Mouse (Mus musculus): Measurements from ENCODE around the gene Pde10a.
A peak's percentile ranks its signal among the peaks of the same experiment; 100 is the strongest.

Pde10a gene

DNA sequence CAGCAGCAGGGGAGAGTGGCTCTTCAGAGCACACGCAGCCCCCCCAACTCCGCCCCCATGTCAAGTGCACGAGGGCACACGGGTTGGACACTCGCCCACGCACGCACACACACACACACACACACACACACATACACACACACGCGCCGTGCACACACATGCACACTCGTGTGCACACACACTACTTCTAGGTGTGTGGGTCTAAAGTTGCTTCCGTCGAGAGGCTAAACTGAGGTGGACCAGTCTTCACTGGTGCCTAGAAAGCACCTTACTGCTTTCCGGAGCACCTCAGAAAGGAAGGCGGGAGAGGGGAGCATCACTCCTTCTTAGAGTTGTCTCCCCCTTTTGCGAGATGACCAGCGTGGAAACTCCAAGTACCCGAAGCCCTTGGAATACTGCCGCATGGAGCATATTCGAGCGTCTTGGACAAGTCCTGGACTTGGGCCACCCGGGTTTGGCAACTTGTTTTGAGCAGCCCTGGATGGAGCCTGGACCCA, at the start of gene Pde10a:
Gene Pde10a, plus strand, starts transcription at position 148 of the 497 bp plus-strand sequence.
- Histone ChIP-seq H3K27me3 (ENCODE audit: insufficient read depth, low read length) (peaks cover 79% of the 10 kb centered on the region), H3K4me1 (replicated peaks; ENCODE audit: low read depth, low read length) (peaks cover 31% of the 10 kb centered on the region), H3K9me3 (ENCODE audit: low read length) (peaks cover 2% of the 10 kb centered on the region), H3K4me3 (replicated peaks; ENCODE audit: low read length) (peak within 1 kb of the TSS; percentile 67), H3K36me3 (ENCODE audit: insufficient read depth, low read length) (no peaks in the 10 kb centered on the region)
- TF ChIP-seq CTCF (conservative IDR thresholded peaks at IDR 0.05; ENCODE audit: low read length) (no peak), NANOG (IDR thresholded peaks at IDR 0.05; ENCODE audit: borderline replicate concordance, low read length) (no peak), POU5F1 (IDR thresholded peaks at IDR 0.05; ENCODE audit: borderline replicate concordance, low read length) (no peak)

DNA sequence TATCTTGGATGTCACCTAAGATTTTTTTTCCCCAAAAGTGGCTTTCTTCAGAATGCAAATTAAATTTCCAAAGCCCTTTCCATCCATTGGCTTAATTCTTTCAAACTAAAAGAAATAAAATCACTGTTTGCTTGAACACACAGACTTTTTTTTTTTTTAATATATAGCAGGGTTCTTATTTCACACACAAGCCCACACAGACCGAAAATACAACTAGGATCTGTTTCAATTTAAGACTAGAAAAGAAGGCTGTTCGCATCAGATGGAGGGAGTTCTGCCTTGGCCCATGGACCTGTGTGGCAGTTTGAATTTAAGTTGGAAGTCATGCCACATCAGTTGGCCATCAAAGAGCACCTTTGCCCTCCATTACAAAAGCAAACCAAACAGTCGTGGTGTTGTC, 46.6 kb upstream of the Pde10a start:
- Histone ChIP-seq H3K36me3 (ENCODE audit: insufficient read depth, low read length) (no peaks in the 10 kb centered on the region), H3K4me3 (replicated peaks; ENCODE audit: low read length) (no peak overlapping the region), H3K27me3 (ENCODE audit: insufficient read depth, low read length) (peaks cover 9% of the 10 kb centered on the region), H3K4me1 (replicated peaks; ENCODE audit: low read depth, low read length) (no peaks in the 10 kb centered on the region), H3K9me3 (ENCODE audit: low read length) (no peaks in the 10 kb centered on the region)
- TF ChIP-seq NANOG (IDR thresholded peaks at IDR 0.05; ENCODE audit: borderline replicate concordance, low read length) (no peak), CTCF (conservative IDR thresholded peaks at IDR 0.05; ENCODE audit: low read length) (no peak), POU5F1 (IDR thresholded peaks at IDR 0.05; ENCODE audit: borderline replicate concordance, low read length) (no peak)

DNA sequence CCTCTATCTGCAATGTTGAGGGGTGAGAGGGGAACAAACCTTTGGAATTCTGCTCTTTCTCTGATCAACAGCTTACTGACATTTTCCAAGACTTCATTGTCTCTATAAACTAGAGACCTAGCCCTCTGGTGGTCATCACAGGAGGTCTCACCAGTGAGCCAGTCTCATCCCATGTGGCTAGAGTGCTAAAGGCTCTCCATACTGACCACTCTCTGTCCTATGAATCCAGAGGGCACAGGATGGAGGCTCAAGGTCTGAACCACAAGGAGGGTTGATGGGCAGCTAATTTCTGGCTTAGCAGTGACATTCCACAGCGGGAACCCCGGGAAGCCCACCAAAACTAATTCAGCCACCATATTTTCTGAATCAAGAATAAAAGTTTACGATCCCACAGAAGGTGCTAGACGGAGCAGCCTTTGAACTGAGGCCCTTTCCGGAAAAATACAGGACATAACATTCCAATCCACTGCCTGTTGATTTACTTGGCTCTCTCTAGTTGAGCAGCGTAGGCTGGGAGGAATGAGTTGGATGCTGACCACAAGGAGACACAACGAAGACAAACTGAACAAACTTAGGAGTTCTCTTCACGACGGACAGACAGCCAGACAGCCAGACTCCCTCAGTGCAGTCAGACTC, 45.6 kb upstream of the Pde10a start:
- Histone ChIP-seq H3K36me3 (ENCODE audit: insufficient read depth, low read length) (no peaks in the 10 kb centered on the region), H3K4me1 (replicated peaks; ENCODE audit: low read depth, low read length) (no peaks in the 10 kb centered on the region), H3K27me3 (ENCODE audit: insufficient read depth, low read length) (peaks cover 8% of the 10 kb centered on the region), H3K4me3 (replicated peaks; ENCODE audit: low read length) (no peak overlapping the region), H3K9me3 (ENCODE audit: low read length) (no peaks in the 10 kb centered on the region)
- TF ChIP-seq CTCF (conservative IDR thresholded peaks at IDR 0.05; ENCODE audit: low read length) = no peak
- no peak for TF ChIP-seq POU5F1 (IDR thresholded peaks at IDR 0.05; ENCODE audit: borderline replicate concordance, low read length)
- no peak for TF ChIP-seq NANOG (IDR thresholded peaks at IDR 0.05; ENCODE audit: borderline replicate concordance, low read length)

DNA sequence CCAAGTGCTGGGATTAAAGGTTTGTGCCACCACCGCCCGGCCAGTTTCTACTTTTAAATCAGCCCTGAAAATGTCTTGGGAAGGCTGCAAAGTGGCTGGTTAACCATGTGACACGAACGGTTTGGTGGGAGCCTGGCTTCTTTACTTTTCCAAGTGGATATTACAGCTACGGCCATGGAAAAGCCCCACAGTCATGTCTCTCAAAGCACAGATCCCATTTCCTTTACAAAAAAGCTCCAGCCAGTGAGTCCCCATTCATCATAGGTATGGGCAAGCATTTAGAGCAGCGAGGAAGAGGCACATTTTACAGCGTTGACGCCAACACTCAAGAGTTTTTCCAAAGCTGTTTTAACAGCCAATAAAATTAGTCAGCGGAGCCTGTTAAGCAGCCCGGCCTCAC, 43.4 kb upstream of the Pde10a start:
- TF ChIP-seq NANOG (IDR thresholded peaks at IDR 0.05; ENCODE audit: borderline replicate concordance, low read length) (no peak), POU5F1 (IDR thresholded peaks at IDR 0.05; ENCODE audit: borderline replicate concordance, low read length) (no peak), CTCF (conservative IDR thresholded peaks at IDR 0.05; ENCODE audit: low read length) (no peak)
- Histone ChIP-seq H3K27me3 (ENCODE audit: insufficient read depth, low read length) (peaks cover 20% of the 10 kb centered on the region), H3K4me1 (replicated peaks; ENCODE audit: low read depth, low read length) (no peaks in the 10 kb centered on the region), H3K36me3 (ENCODE audit: insufficient read depth, low read length) (no peaks in the 10 kb centered on the region), H3K4me3 (replicated peaks; ENCODE audit: low read length) (no peak overlapping the region), H3K9me3 (ENCODE audit: low read length) (no peaks in the 10 kb centered on the region)

DNA sequence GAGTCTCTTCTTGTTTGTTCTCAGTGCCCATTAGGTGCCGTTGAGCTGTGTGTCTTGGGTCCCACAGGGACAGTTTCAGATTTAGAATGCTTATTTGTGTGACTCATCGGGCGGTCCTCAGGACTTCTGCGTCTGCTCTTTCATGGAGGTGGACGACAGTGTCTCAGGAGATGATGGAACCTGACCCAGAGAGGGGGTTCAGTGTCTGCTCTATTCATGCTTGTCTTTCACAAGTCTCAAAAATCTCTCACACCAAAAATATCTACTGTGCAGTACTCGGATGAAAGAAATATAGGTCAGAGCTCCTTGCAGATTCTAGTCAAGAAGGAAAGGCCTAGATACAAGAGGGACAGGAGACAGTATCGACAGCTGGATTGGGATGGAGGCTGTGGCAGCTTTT, 42.3 kb upstream of the Pde10a start:
- Histone ChIP-seq H3K9me3 (ENCODE audit: low read length) (no peaks in the 10 kb centered on the region), H3K36me3 (ENCODE audit: insufficient read depth, low read length) (no peaks in the 10 kb centered on the region), H3K4me1 (replicated peaks; ENCODE audit: low read depth, low read length) (no peaks in the 10 kb centered on the region), H3K27me3 (ENCODE audit: insufficient read depth, low read length) (peaks cover 27% of the 10 kb centered on the region), H3K4me3 (replicated peaks; ENCODE audit: low read length) (no peak overlapping the region)
- TF ChIP-seq NANOG (IDR thresholded peaks at IDR 0.05; ENCODE audit: borderline replicate concordance, low read length) = no peak
- no peak for TF ChIP-seq POU5F1 (IDR thresholded peaks at IDR 0.05; ENCODE audit: borderline replicate concordance, low read length)
- no peak for TF ChIP-seq CTCF (conservative IDR thresholded peaks at IDR 0.05; ENCODE audit: low read length)

DNA sequence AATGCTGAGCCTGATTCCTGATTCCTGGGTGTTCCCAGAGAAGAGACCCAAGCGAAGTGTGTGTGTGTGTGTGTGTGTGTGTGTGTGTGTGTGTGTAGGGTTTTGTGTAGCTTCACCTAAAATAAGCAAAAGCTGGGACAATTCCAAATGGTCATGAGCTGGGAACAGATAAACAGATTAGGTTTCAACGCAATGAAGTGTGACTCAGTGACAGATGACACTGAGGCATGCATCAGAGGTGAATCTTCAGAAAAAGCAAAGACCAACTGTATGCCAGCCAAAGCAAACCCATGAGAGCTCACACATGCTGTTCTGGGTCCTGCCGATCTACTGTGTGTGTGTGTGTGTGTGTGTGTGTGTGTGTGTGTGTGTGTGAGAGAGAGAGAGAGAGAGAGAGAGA, 40.9 kb upstream of the Pde10a start:
- TF ChIP-seq NANOG (IDR thresholded peaks at IDR 0.05; ENCODE audit: borderline replicate concordance, low read length) (no peak), POU5F1 (IDR thresholded peaks at IDR 0.05; ENCODE audit: borderline replicate concordance, low read length) (no peak), CTCF (conservative IDR thresholded peaks at IDR 0.05; ENCODE audit: low read length) (no peak)
- H3K36me3 ChIP-seq (ENCODE audit: insufficient read depth, low read length) = no peaks in the 10 kb centered on the region
- peaks cover 37% of the 10 kb centered on the region for H3K27me3 ChIP-seq (ENCODE audit: insufficient read depth, low read length)
- no peaks in the 10 kb centered on the region for H3K9me3 ChIP-seq (ENCODE audit: low read length)
- H3K4me1 ChIP-seq (replicated peaks; ENCODE audit: low read depth, low read length) = no peaks in the 10 kb centered on the region
- no peak overlapping the region for H3K4me3 ChIP-seq (replicated peaks; ENCODE audit: low read length)

DNA sequence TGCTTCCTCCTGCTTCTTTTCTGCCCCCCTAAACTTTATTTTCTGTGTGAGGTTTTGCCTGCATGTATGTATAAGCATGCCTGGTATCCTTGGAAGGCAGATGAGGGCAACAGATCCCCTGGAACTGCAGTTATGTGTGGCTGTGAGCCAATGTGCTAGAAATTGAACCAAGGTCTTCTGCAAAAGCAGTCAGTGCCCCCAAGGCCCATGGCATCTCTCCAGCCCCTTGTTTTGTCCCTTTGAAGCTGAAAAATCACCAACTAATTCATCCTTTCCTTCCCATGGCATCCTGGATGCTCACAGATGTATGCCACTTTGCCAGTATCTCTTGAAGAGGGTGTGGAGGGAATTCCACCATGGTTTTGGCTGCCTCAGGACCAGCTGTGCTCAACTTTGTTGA, 40.0 kb upstream of the Pde10a start:
- Histone ChIP-seq H3K9me3 (ENCODE audit: low read length) (no peaks in the 10 kb centered on the region), H3K4me3 (replicated peaks; ENCODE audit: low read length) (no peak overlapping the region), H3K27me3 (ENCODE audit: insufficient read depth, low read length) (peaks cover 37% of the 10 kb centered on the region), H3K36me3 (ENCODE audit: insufficient read depth, low read length) (no peaks in the 10 kb centered on the region), H3K4me1 (replicated peaks; ENCODE audit: low read depth, low read length) (no peaks in the 10 kb centered on the region)
- TF ChIP-seq POU5F1 (IDR thresholded peaks at IDR 0.05; ENCODE audit: borderline replicate concordance, low read length) (no peak), NANOG (IDR thresholded peaks at IDR 0.05; ENCODE audit: borderline replicate concordance, low read length) (no peak), CTCF (conservative IDR thresholded peaks at IDR 0.05; ENCODE audit: low read length) (no peak)

DNA sequence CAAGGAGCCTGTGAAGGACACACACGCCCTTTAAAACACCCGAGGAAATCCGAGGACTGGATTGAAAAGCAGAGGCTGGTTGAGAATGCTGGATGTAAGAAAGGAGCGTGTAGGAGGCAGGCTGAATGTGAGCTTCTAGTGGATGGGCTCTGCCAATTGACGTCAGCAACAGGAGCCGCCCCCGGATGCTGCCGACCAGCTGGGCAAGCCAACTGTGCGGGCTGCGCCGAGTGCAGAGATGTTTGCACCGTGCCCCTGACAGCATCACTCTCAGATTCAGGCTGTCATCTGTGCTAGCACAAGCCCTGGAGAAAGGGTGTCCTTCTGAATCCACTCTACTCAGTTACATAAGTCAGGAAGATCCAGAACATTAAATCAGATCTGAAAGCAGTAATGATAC, 37.3 kb upstream of the Pde10a start:
- H3K4me1 ChIP-seq (replicated peaks; ENCODE audit: low read depth, low read length) = no peaks in the 10 kb centered on the region
- no peak overlapping the region for H3K4me3 ChIP-seq (replicated peaks; ENCODE audit: low read length)
- no peaks in the 10 kb centered on the region for H3K9me3 ChIP-seq (ENCODE audit: low read length)
- no peaks in the 10 kb centered on the region for H3K36me3 ChIP-seq (ENCODE audit: insufficient read depth, low read length)
- H3K27me3 ChIP-seq (ENCODE audit: insufficient read depth, low read length) = peaks cover 32% of the 10 kb centered on the region
- TF ChIP-seq CTCF (conservative IDR thresholded peaks at IDR 0.05; ENCODE audit: low read length) = no peak

DNA sequence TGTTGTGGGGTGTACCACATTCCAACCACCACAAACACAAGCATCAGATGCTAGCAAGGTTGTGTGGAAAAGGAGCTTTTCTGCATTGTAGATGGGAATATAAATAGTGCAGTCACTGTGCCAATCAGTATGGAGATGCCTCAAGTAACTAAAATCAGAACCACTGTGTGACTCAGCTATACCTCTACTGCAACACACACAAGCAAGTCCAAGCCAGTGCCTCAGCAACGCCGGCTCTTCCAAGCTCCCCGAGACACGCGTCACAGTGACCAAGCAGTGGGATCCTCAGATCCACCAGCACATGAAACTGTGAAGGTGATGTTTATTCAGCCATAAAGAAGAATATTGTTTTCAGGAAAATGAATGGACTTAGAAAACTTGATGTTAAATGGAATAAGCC, 34.2 kb upstream of the Pde10a start:
- Histone ChIP-seq H3K4me1 (replicated peaks; ENCODE audit: low read depth, low read length) (no peaks in the 10 kb centered on the region), H3K36me3 (ENCODE audit: insufficient read depth, low read length) (no peaks in the 10 kb centered on the region), H3K4me3 (replicated peaks; ENCODE audit: low read length) (no peak overlapping the region), H3K9me3 (ENCODE audit: low read length) (no peaks in the 10 kb centered on the region), H3K27me3 (ENCODE audit: insufficient read depth, low read length) (peaks cover 24% of the 10 kb centered on the region)
- TF ChIP-seq POU5F1 (IDR thresholded peaks at IDR 0.05; ENCODE audit: borderline replicate concordance, low read length) (no peak), CTCF (conservative IDR thresholded peaks at IDR 0.05; ENCODE audit: low read length) (no peak), NANOG (IDR thresholded peaks at IDR 0.05; ENCODE audit: borderline replicate concordance, low read length) (no peak)
